Mouse (Mus musculus): ENCODE data around the gene Afg3l1. TPM values are rescaled to one million over a fixed set of nuclear protein-coding genes. Genes with fewer than 3 reads are reported as not detected.
"Not testable (repeated sequence)": the region's sequence is repeated elsewhere in the genome, so short reads cannot be mapped to it uniquely, and the experiment has no call there.

Gene Afg3l1
- total RNA-seq, 1 experiment from 2014 or later = 14.3 TPM

GRCm38 (mm10) chr8:123453951-123454350 lies 23.8 kb upstream of the Afg3l1 start:
- ATAC-seq (replicated peaks; ENCODE audit: insufficient number of reproducible peaks, low FRiP score, low TSS enrichment, poor library complexity, severe bottlenecking) = no peak

- no peak for ATAC-seq (replicated peaks; ENCODE audit: insufficient number of reproducible peaks, low FRiP score, low TSS enrichment, poor library complexity, severe bottlenecking)
These were observed 23.1 kb upstream of the Afg3l1 start for GRCm38 (mm10) chr8:123454559-123454958.

GRCm38 (mm10) chr8:123463651-123464050 lies 14.1 kb upstream of the Afg3l1 start:
- no peak for ATAC-seq (replicated peaks; ENCODE audit: insufficient number of reproducible peaks, low FRiP score, low TSS enrichment, poor library complexity, severe bottlenecking)

- ATAC-seq (replicated peaks; ENCODE audit: insufficient number of reproducible peaks, low FRiP score, low TSS enrichment, poor library complexity, severe bottlenecking) = no peak
These were observed 10.2 kb upstream of the Afg3l1 start for GRCm38 (mm10) chr8:123467476-123467875.

- not testable (repeated sequence) for ATAC-seq (replicated peaks; ENCODE audit: insufficient number of reproducible peaks, low FRiP score, low TSS enrichment, poor library complexity, severe bottlenecking)
These were observed 4.7 kb upstream of the Afg3l1 start for GRCm38 (mm10) chr8:123472991-123473390.

GRCm38 (mm10) chr8:123474549-123474948 lies 3.2 kb upstream of the Afg3l1 start:
- ATAC-seq (replicated peaks; ENCODE audit: insufficient number of reproducible peaks, low FRiP score, low TSS enrichment, poor library complexity, severe bottlenecking) = not testable (repeated sequence)

GRCm38 (mm10) chr8:123476911-123477736 lies 579 bp upstream of the Afg3l1 start:
- ATAC-seq (replicated peaks; ENCODE audit: insufficient number of reproducible peaks, low FRiP score, low TSS enrichment, poor library complexity, severe bottlenecking) = no peak

- ATAC-seq (replicated peaks; ENCODE audit: insufficient number of reproducible peaks, low FRiP score, low TSS enrichment, poor library complexity, severe bottlenecking) = peak; percentile 57
These were observed 934 bp downstream of the Afg3l1 start for GRCm38 (mm10) chr8:123478456-123479218.

GRCm38 (mm10) chr8:123482627-123483026 lies 4.9 kb downstream of the Afg3l1 start:
- no peak for ATAC-seq (replicated peaks; ENCODE audit: insufficient number of reproducible peaks, low FRiP score, low TSS enrichment, poor library complexity, severe bottlenecking)

- ATAC-seq (replicated peaks; ENCODE audit: insufficient number of reproducible peaks, low FRiP score, low TSS enrichment, poor library complexity, severe bottlenecking) = no peak
These were observed 13.8 kb downstream of the Afg3l1 start for GRCm38 (mm10) chr8:123491280-123492075.

GRCm38 (mm10) chr8:123492898-123493297 lies 15.2 kb downstream of the Afg3l1 start:
- ATAC-seq (replicated peaks; ENCODE audit: insufficient number of reproducible peaks, low FRiP score, low TSS enrichment, poor library complexity, severe bottlenecking) = no peak

GRCm38 (mm10) chr8:123497699-123498098 lies 20.0 kb downstream of the Afg3l1 start:
- no peak for ATAC-seq (replicated peaks; ENCODE audit: insufficient number of reproducible peaks, low FRiP score, low TSS enrichment, poor library complexity, severe bottlenecking)

- no peak for ATAC-seq (replicated peaks; ENCODE audit: insufficient number of reproducible peaks, low FRiP score, low TSS enrichment, poor library complexity, severe bottlenecking)
These were observed 21.3 kb downstream of the Afg3l1 start for GRCm38 (mm10) chr8:123498963-123499362.

- no peak; the same call in 1 of the 2 replicates for ATAC-seq (replicated peaks; ENCODE audit: insufficient number of reproducible peaks, low FRiP score, low TSS enrichment, poor library complexity, severe bottlenecking)
These were observed 21.9 kb downstream of the Afg3l1 start for GRCm38 (mm10) chr8:123499556-123499955.

- ATAC-seq (replicated peaks; ENCODE audit: insufficient number of reproducible peaks, low FRiP score, low TSS enrichment, poor library complexity, severe bottlenecking) = no peak
These were observed 24.5 kb downstream of the Afg3l1 start for GRCm38 (mm10) chr8:123502192-123502591.

GRCm38 (mm10) chr8:123503801-123504467 lies 26.2 kb downstream of the Afg3l1 start:
- no peak for ATAC-seq (replicated peaks; ENCODE audit: insufficient number of reproducible peaks, low FRiP score, low TSS enrichment, poor library complexity, severe bottlenecking)

GRCm38 (mm10) chr8:123504591-123505195 lies 27.0 kb downstream of the Afg3l1 start:
- ATAC-seq (replicated peaks; ENCODE audit: insufficient number of reproducible peaks, low FRiP score, low TSS enrichment, poor library complexity, severe bottlenecking) = no peak

GRCm38 (mm10) chr8:123505267-123505666 lies 27.6 kb downstream of the Afg3l1 start:
- ATAC-seq (replicated peaks; ENCODE audit: insufficient number of reproducible peaks, low FRiP score, low TSS enrichment, poor library complexity, severe bottlenecking) = no peak
